Mouse (Mus musculus): ENCODE measurements around the gene Klrk1.

GRCm38 (mm10) chr6:129581274-129581673, 42.4 kb downstream of the Klrk1 start:
- TF ChIP-seq EP300 (IDR thresholded peaks at IDR 0.05; ENCODE audit: low read depth) (no peak), CTCF (IDR thresholded peaks at IDR 0.05; ENCODE audit: low read depth) (peak; percentile 22; the same call in 1 of the 2 replicates)

Measured in heart, postnatal 0 days (tissue).